Mouse (Mus musculus): ENCODE data around the gene Tnk1.

- TF ChIP-seq POLR2A (IDR thresholded peaks at IDR 0.05; ENCODE audit: control insufficient read depth in 1 of 2, insufficient read depth in 1 of 2, low read depth in 1 of 2, low read length in 2 of 2, poor library complexity in 1 of 2) (no peak), CTCF (IDR thresholded peaks at IDR 0.05 in 2 of 3, conservative IDR thresholded peaks at IDR 0.05 in 1 of 3; ENCODE audit: control insufficient read depth in 1 of 3, insufficient read depth in 1 of 3, low read depth in 2 of 3, low read length in 3 of 3, poor library complexity in 1 of 3, severe bottlenecking in 1 of 3) (no peak), CHD1 (IDR thresholded peaks at IDR 0.05; ENCODE audit: low read depth, low read length) (no peak), TAL1 (IDR thresholded peaks at IDR 0.05; ENCODE audit: low read length) (no peak), POLR2AphosphoS2 (IDR thresholded peaks at IDR 0.05; ENCODE audit: low read length) (no peak), ELF1 (IDR thresholded peaks at IDR 0.05; ENCODE audit: low read depth, low read length) (no peak), NRF1 (IDR thresholded peaks at IDR 0.05; ENCODE audit: insufficient read depth, low read depth, low read length, poor library complexity, severe bottlenecking) (no peak), MXI1 (IDR thresholded peaks at IDR 0.05; ENCODE audit: low read depth, low read length) (no peak), ZKSCAN1 (IDR thresholded peaks at IDR 0.05; ENCODE audit: low read depth, low read length) (no peak), EP300 (IDR thresholded peaks at IDR 0.05; ENCODE audit: low read depth in 1 of 2, low read length in 2 of 2) (no peak), ETS1 (IDR thresholded peaks at IDR 0.05; ENCODE audit: low read depth, low read length) (no peak), HCFC1 (IDR thresholded peaks at IDR 0.05; ENCODE audit: low read depth, low read length) (no peak), ZMIZ1 (IDR thresholded peaks at IDR 0.05; ENCODE audit: low read depth, low read length) (no peak), MAFK (IDR thresholded peaks at IDR 0.05; ENCODE audit: borderline replicate concordance, low read depth, low read length) (no peak)
Observed at GRCm38 (mm10) chr11:69858113-69858998, at the start of gene Tnk1.

Measured in MEL (cell line).